Mouse (Mus musculus) erythroblast, embryonic 14.5 days (primary cell): ENCODE results near the gene Olfr554. TPM values are rescaled to one million over a fixed set of nuclear protein-coding genes. Genes with fewer than 3 reads are reported as not detected.
"Not testable (repeated sequence)": the region's sequence is repeated elsewhere in the genome, so short reads cannot be mapped to it uniquely, and the experiment has no call there.

ENCODE experiments used
- H3K27me3 ChIP-seq: 2 replicates; pipeline ENCODE4 v1.6.1; 2012; ENCODE audit warnings: inconsistent platforms; ENCODE audit not compliant: control insufficient read depth
- H3K36me3 ChIP-seq: 2 replicates; pipeline ENCODE4 v1.6.1; 2012; ENCODE audit warnings: mild to moderate bottlenecking, inconsistent platforms; ENCODE audit not compliant: control insufficient read depth
- H3K4me1 ChIP-seq: 2 replicates; pipeline ENCODE4 v1.6.1; 2012; ENCODE audit warnings: inconsistent platforms; ENCODE audit not compliant: control insufficient read depth
- H3K4me3 ChIP-seq: replicated peaks from 2 replicates; pipeline ENCODE3; 2012; ENCODE audit warnings: moderate library complexity, mild to moderate bottlenecking, inconsistent platforms
- H3K9me3 ChIP-seq: 2 replicates; pipeline ENCODE4 v1.6.1; 2012; ENCODE audit warnings: low read length, inconsistent platforms, mixed read lengths; ENCODE audit not compliant: control insufficient read depth
- GATA1 ChIP-seq: IDR thresholded peaks from 2 replicates; pipeline ENCODE4 v1.6.1; 2012; ENCODE audit warnings: low read length, inconsistent platforms, mixed read lengths
- TAL1 ChIP-seq: IDR thresholded peaks from 3 replicates; pipeline ENCODE4 v1.6.1; 2012; ENCODE audit warnings: low read length, inconsistent platforms, mixed read lengths
- polyA plus RNA-seq: library from polyadenylated mRNA; stranded (reverse); fragments of >175 nt; gene quantifications from 2 replicates; pipeline ENCODE4 v1.2.3, GENCODE M21; 2012

Olfr554 gene
- polyA plus RNA-seq: not detected in 2 replicates

- H3K4me1 ChIP-seq: no peaks in the 10 kb centered on the region
- no peaks in the 10 kb centered on the region for H3K36me3 ChIP-seq
- no peaks in the 10 kb centered on the region for H3K9me3 ChIP-seq
- H3K4me3 ChIP-seq: no peak within 1 kb of the TSS
- TF ChIP-seq TAL1: no peak
- TF ChIP-seq GATA1: no peak
- no peaks in the 10 kb centered on the region for H3K27me3 ChIP-seq
Measured at GRCm38 (mm10) chr7:102638132-102638531, at the start of gene Olfr554. Gene Olfr554, plus strand, starts transcription at chr7:102638432.

GRCm38 (mm10) chr7:102591786-102592185, 46.4 kb upstream of the Olfr554 start, which contains the start of gene Olfr551:
Gene Olfr551, minus strand, starts transcription at chr7:102591886.
- H3K4me3 ChIP-seq: no peak within 1 kb of the TSS
- no peaks in the 10 kb centered on the region for H3K4me1 ChIP-seq
- no peaks in the 10 kb centered on the region for H3K9me3 ChIP-seq
- TF ChIP-seq GATA1 (no peak), TAL1 (no peak)
- H3K27me3 ChIP-seq: no peaks in the 10 kb centered on the region
- no peaks in the 10 kb centered on the region for H3K36me3 ChIP-seq

- H3K4me3 ChIP-seq: no peak within 1 kb of the TSS
- H3K36me3 ChIP-seq: no peaks in the 10 kb centered on the region
- no peaks in the 10 kb centered on the region for H3K9me3 ChIP-seq
- no peaks in the 10 kb centered on the region for H3K27me3 ChIP-seq
- no peak for TF ChIP-seq GATA1
- no peak for TF ChIP-seq TAL1
- H3K4me1 ChIP-seq: no peaks in the 10 kb centered on the region
Measured at GRCm38 (mm10) chr7:102597378-102598031, 40.7 kb upstream of the Olfr554 start, which contains the start of gene Olfr552. Gene Olfr552, plus strand, starts transcription at chr7:102597770.

- H3K4me3 ChIP-seq: no peak within 1 kb of the TSS
- TF ChIP-seq TAL1 (no peak), GATA1 (no peak)
- no peaks in the 10 kb centered on the region for H3K4me1 ChIP-seq
- H3K27me3 ChIP-seq: no peaks in the 10 kb centered on the region
- H3K36me3 ChIP-seq: no peaks in the 10 kb centered on the region
- H3K9me3 ChIP-seq: no peaks in the 10 kb centered on the region
Measured at GRCm38 (mm10) chr7:102618118-102618517, 20.1 kb upstream of the Olfr554 start, which contains the start of gene Olfr553. Gene Olfr553, minus strand, starts transcription at chr7:102618218.

- TF ChIP-seq GATA1 (no peak), TAL1 (no peak)
- H3K4me1 ChIP-seq: no peaks in the 10 kb centered on the region
- no peaks in the 10 kb centered on the region for H3K9me3 ChIP-seq
- no peaks in the 10 kb centered on the region for H3K36me3 ChIP-seq
- no peak overlapping the region for H3K4me3 ChIP-seq
- no peaks in the 10 kb centered on the region for H3K27me3 ChIP-seq
Measured at GRCm38 (mm10) chr7:102619608-102620007, 18.6 kb upstream of the Olfr554 start.

GRCm38 (mm10) chr7:102620368-102620767, 17.9 kb upstream of the Olfr554 start:
- not testable (repeated sequence) for H3K27me3 ChIP-seq, H3K9me3 ChIP-seq, H3K4me1 ChIP-seq, H3K36me3 ChIP-seq, H3K4me3 ChIP-seq

GRCm38 (mm10) chr7:102636665-102637064, 1.6 kb upstream of the Olfr554 start:
- no peak overlapping the region for H3K4me3 ChIP-seq
- no peaks in the 10 kb centered on the region for H3K27me3 ChIP-seq
- H3K9me3 ChIP-seq: no peaks in the 10 kb centered on the region
- TF ChIP-seq TAL1 (no peak), GATA1 (no peak)
- no peaks in the 10 kb centered on the region for H3K36me3 ChIP-seq
- no peaks in the 10 kb centered on the region for H3K4me1 ChIP-seq

- H3K36me3 ChIP-seq, H3K4me1 ChIP-seq, H3K27me3 ChIP-seq, H3K9me3 ChIP-seq, H3K4me3 ChIP-seq: not testable (repeated sequence)
Measured at GRCm38 (mm10) chr7:102644945-102645344, 6.7 kb downstream of the Olfr554 start.

GRCm38 (mm10) chr7:102658523-102658922, 20.3 kb downstream of the Olfr554 start, which contains the start of gene Olfr555:
Gene Olfr555, plus strand, starts transcription at chr7:102658823.
- no peak for TF ChIP-seq GATA1
- TF ChIP-seq TAL1: no peak
- no peaks in the 10 kb centered on the region for H3K9me3 ChIP-seq
- H3K27me3 ChIP-seq: no peaks in the 10 kb centered on the region
- no peaks in the 10 kb centered on the region for H3K36me3 ChIP-seq
- no peak within 1 kb of the TSS for H3K4me3 ChIP-seq
- H3K4me1 ChIP-seq: no peaks in the 10 kb centered on the region

- TF ChIP-seq TAL1: no peak
- no peak for TF ChIP-seq GATA1
- no peaks in the 10 kb centered on the region for H3K9me3 ChIP-seq
- no peaks in the 10 kb centered on the region for H3K27me3 ChIP-seq
- no peaks in the 10 kb centered on the region for H3K36me3 ChIP-seq
- no peak within 1 kb of the TSS for H3K4me3 ChIP-seq
- no peaks in the 10 kb centered on the region for H3K4me1 ChIP-seq
Measured at GRCm38 (mm10) chr7:102664599-102664998, 26.4 kb downstream of the Olfr554 start, which contains the start of gene Olfr556. Gene Olfr556, plus strand, starts transcription at chr7:102664899.
